Comparison of ENCODE assay signal across 8 mouse cellular contexts in the genomic region with DNA sequence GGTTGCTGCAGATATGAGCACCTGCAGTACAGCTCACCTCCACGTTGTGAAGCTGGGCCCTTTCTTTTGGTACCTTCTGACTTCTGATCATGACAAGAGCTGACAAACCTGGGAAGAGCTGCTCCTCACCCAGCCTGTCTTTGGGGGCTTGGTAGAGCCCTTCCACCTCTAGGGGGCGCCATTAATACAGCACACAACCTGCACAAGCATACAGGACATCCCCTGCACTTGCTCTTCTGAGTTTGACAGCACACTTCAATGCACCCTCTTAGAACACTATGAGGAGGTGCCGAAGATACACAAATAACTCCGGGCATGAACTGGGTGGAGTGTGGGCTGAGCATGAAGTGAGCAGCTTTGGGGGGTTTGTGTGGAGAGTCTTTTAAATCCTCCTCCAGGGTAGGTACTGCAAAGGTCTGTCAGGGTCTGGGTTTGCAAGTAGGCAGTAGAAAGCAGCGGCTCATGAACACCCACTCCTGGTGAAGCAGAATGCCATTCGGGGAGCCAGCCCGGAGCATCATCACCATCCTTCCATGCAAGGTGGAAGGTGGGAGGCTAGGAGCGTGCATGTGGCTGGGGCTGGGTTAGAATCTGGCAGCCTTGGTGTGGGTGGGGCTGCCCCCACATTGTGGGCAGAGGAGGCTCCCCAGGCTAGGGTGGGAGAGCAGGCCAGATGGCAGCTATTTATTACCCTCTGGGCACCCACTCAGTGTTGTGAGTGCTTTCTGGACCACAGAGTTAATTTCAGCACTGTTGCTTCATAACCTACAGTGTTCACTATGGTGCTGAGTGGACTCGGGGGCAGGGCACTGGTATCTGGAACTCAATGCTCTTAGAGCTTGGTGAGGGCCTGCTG. TPM values are rescaled to one million over a fixed set of nuclear protein-coding genes. Genes with fewer than 3 reads are reported as not detected.
DNase-seq lines count a peak whose midpoint lies in the region; ATAC-seq and TF ChIP-seq lines count a peak whose summit lies in the region.

No protein-coding gene starts in this region.

- H3K9me3 ChIP-seq in hindbrain, embryonic 14.5 days (ENCODE audit: control insufficient read depth, low read length) = no peaks in the 10 kb centered on the region
- H3K9me3 ChIP-seq in midbrain, embryonic 14.5 days (ENCODE audit: control insufficient read depth, low read length) = no peaks in the 10 kb centered on the region

- ATAC-seq in frontal cortex, adult (ENCODE audit: low TSS enrichment) = peak; percentile 78
- peak; percentile 61; the same call in 1 of the 2 replicates for ATAC-seq in hindbrain, embryonic 14.5 days (ENCODE audit: low FRiP score)
- ATAC-seq in midbrain, embryonic 14.5 days (ENCODE audit: low FRiP score, low TSS enrichment) = no peak

- no peak overlapping the region for H3K4me2 ChIP-seq in hindbrain, embryonic 14.5 days (replicated peaks)
- H3K4me2 ChIP-seq in midbrain, embryonic 14.5 days (ENCODE audit: low read length) = no peak overlapping the region

- peaks cover 3% of the 10 kb centered on the region; the same call in 1 of the 2 replicates for H3K36me3 ChIP-seq in hindbrain, embryonic 14.5 days (replicated peaks; ENCODE audit: control insufficient read depth, insufficient read depth)
- H3K36me3 ChIP-seq in midbrain, embryonic 14.5 days (ENCODE audit: control insufficient read depth, insufficient read depth, low read length) = peaks cover 14% of the 10 kb centered on the region; the same call in 1 of the 2 replicates

- no peak overlapping the region for H3K9ac ChIP-seq in hindbrain, embryonic 14.5 days
- H3K9ac ChIP-seq in midbrain, embryonic 14.5 days (replicated peaks; ENCODE audit: low read length) = no peak overlapping the region

- no peak overlapping the region for H3K4me3 ChIP-seq in cerebellum, adult 2 months (replicated peaks; ENCODE audit: insufficient read depth, low read depth, low read length)
- no peak overlapping the region for H3K4me3 ChIP-seq in hindbrain, embryonic 14.5 days (replicated peaks; ENCODE audit: low read length)
- H3K4me3 ChIP-seq in midbrain, embryonic 14.5 days (replicated peaks; ENCODE audit: low read depth, low read length) = no peak overlapping the region

- H3K27me3 ChIP-seq in cerebellum, adult 2 months (ENCODE audit: control insufficient read depth, insufficient read depth, low read length) = no peaks in the 10 kb centered on the region
- H3K27me3 ChIP-seq in hindbrain, embryonic 14.5 days (ENCODE audit: control insufficient read depth, insufficient read depth, low read length) = no peaks in the 10 kb centered on the region
- no peaks in the 10 kb centered on the region for H3K27me3 ChIP-seq in midbrain, embryonic 14.5 days (ENCODE audit: control insufficient read depth, insufficient read depth, low read length)

- TF ChIP-seq CTCF in cerebellum, adult 2 months (IDR thresholded peaks at IDR 0.05; ENCODE audit: borderline replicate concordance, insufficient read depth, low read depth, low read length) = peak; percentile 84

- WGBS in cerebellum, adult 2 months = 55% methylated on average over 9 of the region's 9 CpGs
- 71% methylated on average over 9 of the region's 9 CpGs for WGBS in hindbrain, embryonic 14.5 days
- WGBS in midbrain, embryonic 14.5 days = 72% methylated on average over 9 of the region's 9 CpGs

- no peak overlapping the region for H3K27ac ChIP-seq in cerebellum, adult 2 months (ENCODE audit: insufficient read depth, low read length)
- 0 out of 2 replicates have a peak overlapping the region, but pooled peaks have one; percentile 11 for H3K27ac ChIP-seq in hindbrain, embryonic 14.5 days
- H3K27ac ChIP-seq in midbrain, embryonic 14.5 days (replicated peaks; ENCODE audit: low read depth, low read length) = no peak overlapping the region

- H3K4me1 ChIP-seq in cerebellum, adult 2 months (ENCODE audit: control insufficient read depth, insufficient read depth, low read length) = peaks cover 9% of the 10 kb centered on the region
- peaks cover 10% of the 10 kb centered on the region for H3K4me1 ChIP-seq in hindbrain, embryonic 14.5 days (replicated peaks; ENCODE audit: control insufficient read depth, insufficient read depth, low read length)
- H3K4me1 ChIP-seq in midbrain, embryonic 14.5 days (ENCODE audit: control insufficient read depth, insufficient read depth, low read length) = 0 out of 2 replicates have a peak, but pooled peaks cover 5% of the 10 kb centered on the region

- peak; percentile 34 for DNase-seq in ovary, postnatal 36 days (ENCODE audit: low spot score)
- no peak for DNase-seq in ovary, adult 18-20 months (ENCODE audit: low spot score)
- peak; percentile 72 to 73 for DNase-seq in cerebellum, adult 2 months
- peak; percentile 79 for DNase-seq in hindbrain, embryonic 14.5 days (ENCODE audit: low spot score)
- peak; percentile 56 to 86 for DNase-seq in left cerebral cortex, adult 8-10 months (ENCODE audit: low spot score in 2 of 2)
- DNase-seq in midbrain, embryonic 14.5 days = peak; percentile 87
- DNase-seq in telencephalon, adult 2 months (ENCODE audit: low read depth, low spot score) = peak; percentile 82

- TF ChIP-seq POLR2A in cerebellum, adult 2 months (IDR thresholded peaks at IDR 0.05; ENCODE audit: borderline replicate concordance, insufficient read depth, low read length) = no peak

RNA-seq across cellular contexts. Expression of a gene that starts 59.5 kb away (rescaled TPM):
- 11.5 and 11.9 TPM in 2 replicates for polyA plus RNA-seq in cerebellum, adult 2 months (2012; rRNA removed)
- 7.2 and 7.3 TPM in 2 replicates for polyA plus RNA-seq in hindbrain, embryonic 14.5 days (2014; fragmentation: Nextera tagmentation; extraction: Ambion mirVana)
- 10 to 100 TPM; 26.8 to 30.5 (median 28.4) TPM for total RNA-seq in left cerebral cortex, adult 8-10 months (2022)
- polyA plus RNA-seq in midbrain, embryonic 14.5 days (2014; fragmentation: Nextera tagmentation; extraction: Ambion mirVana) = 8.6 and 8.7 TPM in 2 replicates

RNA-seq across cellular contexts. Expression of a gene that starts 59.6 kb away (rescaled TPM):
- 51.7 and 53.2 TPM in 2 replicates for polyA plus RNA-seq in cerebellum, adult 2 months (2012; rRNA removed)
- polyA plus RNA-seq in hindbrain, embryonic 14.5 days (2014; fragmentation: Nextera tagmentation; extraction: Ambion mirVana) = 33.7 and 34.8 TPM in 2 replicates
- total RNA-seq in left cerebral cortex, adult 8-10 months (2022) = 100 to 1,000 TPM in 3 of 4 experiments, 10 to 100 TPM in 1; 94.0 to 105 (median 102) TPM
- polyA plus RNA-seq in midbrain, embryonic 14.5 days (2014; fragmentation: Nextera tagmentation; extraction: Ambion mirVana) = 29.6 and 47.1 TPM in 2 replicates
